Mouse (Mus musculus): ENCODE data around the gene Hadh.

The Hadh gene

GRCm38 (mm10) chr3:131271559-131272373 is at the start of gene Hadh:
Gene Hadh, minus strand, starts transcription at chr3:131272101.
- DNase-seq (ENCODE audit: low spot score in 2 of 2) = peak; percentile 63 to 68

- DNase-seq (ENCODE audit: low spot score in 2 of 2) = peak; percentile 39 to 44
These were observed 48.3 kb upstream of the Hadh start for GRCm38 (mm10) chr3:131320184-131320583.

- no peak for DNase-seq (ENCODE audit: low spot score in 2 of 2)
These were observed 46.3 kb upstream of the Hadh start for GRCm38 (mm10) chr3:131318211-131318610.

- no peak for DNase-seq (ENCODE audit: low spot score in 2 of 2)
These were observed 45.2 kb upstream of the Hadh start for GRCm38 (mm10) chr3:131317126-131317525.

- DNase-seq (ENCODE audit: low spot score in 2 of 2) = no peak
These were observed 44.1 kb upstream of the Hadh start for GRCm38 (mm10) chr3:131315957-131316510.

- no peak for DNase-seq (ENCODE audit: low spot score in 2 of 2)
These were observed 40.4 kb upstream of the Hadh start for GRCm38 (mm10) chr3:131312340-131312739.

- DNase-seq (ENCODE audit: low spot score in 2 of 2) = no peak
These were observed 38.7 kb upstream of the Hadh start for GRCm38 (mm10) chr3:131310572-131310971.

GRCm38 (mm10) chr3:131307811-131308210 is 35.9 kb upstream of the Hadh start:
- DNase-seq (ENCODE audit: low spot score in 2 of 2) = no peak

GRCm38 (mm10) chr3:131306255-131306654 is 34.4 kb upstream of the Hadh start:
- no peak for DNase-seq (ENCODE audit: low spot score in 2 of 2)

GRCm38 (mm10) chr3:131303320-131303714 is 31.4 kb upstream of the Hadh start:
- DNase-seq (ENCODE audit: low spot score in 2 of 2) = no peak

- peak; percentile 91 to 93 for DNase-seq (ENCODE audit: low spot score in 2 of 2)
These were observed 30.8 kb upstream of the Hadh start, which contains the start of gene Cyp2u1 for GRCm38 (mm10) chr3:131302452-131303319. Gene Cyp2u1, minus strand, starts transcription at chr3:131303227.

- DNase-seq (ENCODE audit: low spot score in 2 of 2) = no peak
These were observed 28.0 kb upstream of the Hadh start for GRCm38 (mm10) chr3:131299908-131300307.

- no peak for DNase-seq (ENCODE audit: low spot score in 2 of 2)
These were observed 27.2 kb upstream of the Hadh start for GRCm38 (mm10) chr3:131299078-131299477.

GRCm38 (mm10) chr3:131296893-131297292 is 25.0 kb upstream of the Hadh start:
- DNase-seq (ENCODE audit: low spot score in 2 of 2) = no peak

GRCm38 (mm10) chr3:131295513-131296200 is 23.8 kb upstream of the Hadh start:
- DNase-seq (ENCODE audit: low spot score in 2 of 2) = no peak

- DNase-seq (ENCODE audit: low spot score in 2 of 2) = no peak
These were observed 22.6 kb upstream of the Hadh start for GRCm38 (mm10) chr3:131294503-131294902.

GRCm38 (mm10) chr3:131292959-131293358 is 21.1 kb upstream of the Hadh start:
- DNase-seq (ENCODE audit: low spot score in 2 of 2) = no peak

GRCm38 (mm10) chr3:131292349-131292748 is 20.4 kb upstream of the Hadh start:
- DNase-seq (ENCODE audit: low spot score in 2 of 2) = no peak

- DNase-seq (ENCODE audit: low spot score in 2 of 2) = no peak
These were observed 20.0 kb upstream of the Hadh start for GRCm38 (mm10) chr3:131291890-131292289.

- DNase-seq (ENCODE audit: low spot score in 2 of 2) = no peak
These were observed 2.2 kb upstream of the Hadh start for GRCm38 (mm10) chr3:131274151-131274550.

- no peak for DNase-seq (ENCODE audit: low spot score in 2 of 2)
These were observed 636 bp upstream of the Hadh start for GRCm38 (mm10) chr3:131272374-131273100.
